Mouse (Mus musculus): ENCODE measurements around the gene Spata32. TPM values are rescaled to one million over a fixed set of nuclear protein-coding genes. Genes with fewer than 3 reads are reported as not detected.
A peak's percentile ranks its signal among the peaks of the same experiment; 100 is the strongest.

Spata32 gene
- polyA plus RNA-seq, 1 experiment from 2014 or later = not detected

- WGBS = 2% methylated on average over 65 of the region's 84 CpGs
- peak within 1 kb of the TSS; percentile 50 for H3K27ac ChIP-seq (ENCODE audit: low read length)
- H3K27me3 ChIP-seq (ENCODE audit: control insufficient read depth, insufficient read depth, low read length) = peaks cover 18% of the 10 kb centered on the region
- peak; percentile 50 for ATAC-seq (replicated peaks; ENCODE audit: extremely low read depth, insufficient read depth, low FRiP score)
- H3K4me1 ChIP-seq (ENCODE audit: control insufficient read depth, insufficient read depth, low read length) = peaks cover 18% of the 10 kb centered on the region
- H3K9ac ChIP-seq (ENCODE audit: low read length) = peak within 1 kb of the TSS; percentile 83
- H3K36me3 ChIP-seq (ENCODE audit: control insufficient read depth, insufficient read depth) = no peaks in the 10 kb centered on the region
- H3K9me3 ChIP-seq (replicated peaks; ENCODE audit: control insufficient read depth, low read length) = no peaks in the 10 kb centered on the region
- peak within 1 kb of the TSS; percentile 69 for H3K4me3 ChIP-seq (ENCODE audit: low read length)
- H3K4me2 ChIP-seq (ENCODE audit: low read depth, low read length) = peak within 1 kb of the TSS; percentile 97
Measured at GRCm38 (mm10) chr11:103170494-103171285, 47.5 kb downstream of the Spata32 start, which contains the start of gene Fmnl1. Gene Fmnl1, plus strand, starts transcription at chr11:103171107.

DNA sequence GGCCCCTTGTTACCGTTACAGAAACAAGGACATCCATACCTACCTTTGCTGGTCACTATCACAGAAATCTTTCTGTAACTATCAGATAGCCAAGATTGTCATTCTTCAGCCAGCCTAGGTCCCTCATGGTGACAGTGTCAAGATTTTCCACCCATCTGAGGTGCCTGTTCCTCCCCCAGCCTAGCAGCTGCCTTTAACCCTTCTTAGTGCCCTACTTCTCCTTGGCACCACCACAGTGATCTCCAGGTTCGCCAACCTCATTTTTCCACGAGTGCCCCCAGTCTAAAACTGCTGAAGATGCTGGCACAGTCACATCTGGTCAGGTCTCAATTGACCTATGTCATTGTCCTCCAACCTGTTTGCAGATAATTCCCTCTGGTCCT is 48.1 kb downstream of the Spata32 start:
- peaks cover 18% of the 10 kb centered on the region for H3K27me3 ChIP-seq (ENCODE audit: control insufficient read depth, insufficient read depth, low read length)
- no peaks in the 10 kb centered on the region for H3K9me3 ChIP-seq (replicated peaks; ENCODE audit: control insufficient read depth, low read length)
- no peak overlapping the region for H3K27ac ChIP-seq (ENCODE audit: low read length)
- peak overlapping the region; percentile 97 for H3K4me2 ChIP-seq (ENCODE audit: low read depth, low read length)
- WGBS = 49% methylated on average over 3 of the region's 3 CpGs
- no peak for ATAC-seq (replicated peaks; ENCODE audit: extremely low read depth, insufficient read depth, low FRiP score)
- peaks cover 18% of the 10 kb centered on the region for H3K4me1 ChIP-seq (ENCODE audit: control insufficient read depth, insufficient read depth, low read length)
- no peak overlapping the region; the same call in 1 of the 2 replicates for H3K9ac ChIP-seq (ENCODE audit: low read length)
- peak overlapping the region; percentile 69 for H3K4me3 ChIP-seq (ENCODE audit: low read length)
- no peaks in the 10 kb centered on the region for H3K36me3 ChIP-seq (ENCODE audit: control insufficient read depth, insufficient read depth)

- Histone ChIP-seq H3K4me2 (ENCODE audit: low read depth, low read length) (no peak overlapping the region), H3K9me3 (replicated peaks; ENCODE audit: control insufficient read depth, low read length) (no peaks in the 10 kb centered on the region), H3K36me3 (ENCODE audit: control insufficient read depth, insufficient read depth) (no peaks in the 10 kb centered on the region), H3K4me3 (ENCODE audit: low read length) (no peak overlapping the region), H3K27ac (ENCODE audit: low read length) (no peak overlapping the region), H3K9ac (ENCODE audit: low read length) (no peak overlapping the region), H3K4me1 (ENCODE audit: control insufficient read depth, insufficient read depth, low read length) (peaks cover 13% of the 10 kb centered on the region), H3K27me3 (ENCODE audit: control insufficient read depth, insufficient read depth, low read length) (peaks cover 18% of the 10 kb centered on the region)
- WGBS = 85% methylated on average over 5 of the region's 5 CpGs
- no peak for ATAC-seq (replicated peaks; ENCODE audit: extremely low read depth, insufficient read depth, low FRiP score)
Measured at GRCm38 (mm10) chr11:103169664-103170063, 48.6 kb downstream of the Spata32 start.

DNA sequence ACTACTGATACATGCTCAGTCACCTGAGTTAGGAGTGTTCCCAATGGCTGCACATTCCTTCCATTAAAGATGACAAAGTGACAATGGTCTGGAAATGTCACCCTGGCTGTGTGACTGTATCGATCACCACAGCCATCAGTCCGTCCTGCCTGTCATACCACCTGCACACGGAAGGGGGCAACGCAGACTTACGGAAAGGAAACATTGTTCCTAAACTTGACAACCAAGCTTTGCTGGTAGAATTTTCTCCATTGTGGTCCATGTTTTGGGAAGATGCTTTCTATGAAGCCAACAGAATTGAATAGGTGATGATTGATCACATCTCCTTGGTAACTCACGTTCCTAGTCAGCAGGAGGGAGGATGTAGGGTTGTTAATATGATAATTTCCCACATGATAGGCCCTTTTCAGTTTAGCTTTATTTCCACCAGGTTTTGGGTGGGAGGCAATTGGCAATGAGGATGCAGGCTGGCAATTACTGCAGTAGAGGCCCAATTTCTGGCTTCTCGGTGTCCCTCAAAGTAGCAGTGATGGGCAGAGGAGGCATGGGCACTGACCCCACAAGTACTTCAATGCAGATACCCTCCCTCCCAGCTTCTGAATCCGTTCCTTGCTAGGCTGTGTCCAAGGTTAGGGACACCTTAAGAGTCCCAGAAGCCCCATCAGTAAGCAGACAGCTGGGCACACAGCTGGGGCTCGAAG is 49.4 kb downstream of the Spata32 start:
- H3K4me1 ChIP-seq (ENCODE audit: control insufficient read depth, insufficient read depth, low read length) = peaks cover 10% of the 10 kb centered on the region
- no peaks in the 10 kb centered on the region for H3K36me3 ChIP-seq (ENCODE audit: control insufficient read depth, insufficient read depth)
- no peak overlapping the region for H3K4me3 ChIP-seq (ENCODE audit: low read length)
- no peaks in the 10 kb centered on the region for H3K9me3 ChIP-seq (replicated peaks; ENCODE audit: control insufficient read depth, low read length)
- ATAC-seq (replicated peaks; ENCODE audit: extremely low read depth, insufficient read depth, low FRiP score) = no peak
- H3K27ac ChIP-seq (ENCODE audit: low read length) = no peak overlapping the region
- 28% methylated on average over 9 of the region's 9 CpGs for WGBS
- H3K9ac ChIP-seq (ENCODE audit: low read length) = no peak overlapping the region
- no peak overlapping the region for H3K4me2 ChIP-seq (ENCODE audit: low read depth, low read length)
- H3K27me3 ChIP-seq (ENCODE audit: control insufficient read depth, insufficient read depth, low read length) = peaks cover 18% of the 10 kb centered on the region

- H3K4me1 ChIP-seq (ENCODE audit: control insufficient read depth, insufficient read depth, low read length) = no peaks in the 10 kb centered on the region
- no peak overlapping the region for H3K4me2 ChIP-seq (ENCODE audit: low read depth, low read length)
- H3K9me3 ChIP-seq (replicated peaks; ENCODE audit: control insufficient read depth, low read length) = no peaks in the 10 kb centered on the region
- H3K27ac ChIP-seq (ENCODE audit: low read length) = no peak overlapping the region
- no peak overlapping the region for H3K9ac ChIP-seq (ENCODE audit: low read length)
- no peak overlapping the region for H3K4me3 ChIP-seq (ENCODE audit: low read length)
- ATAC-seq (replicated peaks; ENCODE audit: extremely low read depth, insufficient read depth, low FRiP score) = peak; percentile 20; the same call in 1 of the 2 replicates
- H3K36me3 ChIP-seq (ENCODE audit: control insufficient read depth, insufficient read depth) = no peaks in the 10 kb centered on the region
- H3K27me3 ChIP-seq (ENCODE audit: control insufficient read depth, insufficient read depth, low read length) = peaks cover 2% of the 10 kb centered on the region; the same call in 1 of the 2 replicates
- 21% methylated on average over 10 of the region's 10 CpGs for WGBS
Measured at GRCm38 (mm10) chr11:103164391-103164790, 53.8 kb downstream of the Spata32 start.

- H3K9ac ChIP-seq (ENCODE audit: low read length) = no peak overlapping the region
- no peak for ATAC-seq (replicated peaks; ENCODE audit: extremely low read depth, insufficient read depth, low FRiP score)
- no peaks in the 10 kb centered on the region for H3K27me3 ChIP-seq (ENCODE audit: control insufficient read depth, insufficient read depth, low read length)
- H3K4me1 ChIP-seq (ENCODE audit: control insufficient read depth, insufficient read depth, low read length) = peaks cover 6% of the 10 kb centered on the region
- no peaks in the 10 kb centered on the region for H3K36me3 ChIP-seq (ENCODE audit: control insufficient read depth, insufficient read depth)
- WGBS = 87% methylated on average over 5 of the region's 5 CpGs
- no peaks in the 10 kb centered on the region for H3K9me3 ChIP-seq (replicated peaks; ENCODE audit: control insufficient read depth, low read length)
- no peak overlapping the region for H3K27ac ChIP-seq (ENCODE audit: low read length)
- H3K4me2 ChIP-seq (ENCODE audit: low read depth, low read length) = no peak overlapping the region
- H3K4me3 ChIP-seq (ENCODE audit: low read length) = no peak overlapping the region
Measured at GRCm38 (mm10) chr11:103162132-103162531, 56.1 kb downstream of the Spata32 start.

DNA sequence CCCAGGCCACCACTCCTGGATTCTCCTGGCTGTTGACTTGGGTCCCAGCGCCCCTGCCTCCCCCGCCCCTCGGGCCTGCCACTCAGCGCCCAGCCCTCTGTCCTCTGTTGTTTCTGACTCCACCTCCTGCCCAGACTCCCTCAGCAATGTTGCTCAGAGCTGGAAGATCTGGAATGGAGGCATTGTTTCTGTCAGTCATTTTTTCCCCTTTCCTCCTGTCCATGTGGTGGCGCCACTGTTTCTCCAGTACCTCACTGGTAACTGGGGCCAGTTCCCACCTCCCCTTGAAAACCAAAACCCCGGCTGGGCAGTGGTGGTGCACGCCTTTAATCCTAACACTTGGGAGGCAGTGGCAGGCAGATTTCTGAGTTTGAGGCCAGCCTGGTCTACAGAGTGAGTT is 56.8 kb downstream of the Spata32 start:
- 72% methylated on average over 7 of the region's 7 CpGs for WGBS
- Histone ChIP-seq H3K27ac (ENCODE audit: low read length) (no peak overlapping the region), H3K36me3 (ENCODE audit: control insufficient read depth, insufficient read depth) (no peaks in the 10 kb centered on the region), H3K4me2 (ENCODE audit: low read depth, low read length) (no peak overlapping the region), H3K4me1 (ENCODE audit: control insufficient read depth, insufficient read depth, low read length) (peaks cover 6% of the 10 kb centered on the region), H3K9me3 (replicated peaks; ENCODE audit: control insufficient read depth, low read length) (no peaks in the 10 kb centered on the region), H3K27me3 (ENCODE audit: control insufficient read depth, insufficient read depth, low read length) (no peaks in the 10 kb centered on the region), H3K9ac (ENCODE audit: low read length) (no peak overlapping the region), H3K4me3 (ENCODE audit: low read length) (no peak overlapping the region)
- no peak for ATAC-seq (replicated peaks; ENCODE audit: extremely low read depth, insufficient read depth, low FRiP score)

- no peak for ATAC-seq (replicated peaks; ENCODE audit: extremely low read depth, insufficient read depth, low FRiP score)
- Histone ChIP-seq H3K4me3 (ENCODE audit: low read length) (no peak overlapping the region), H3K9me3 (replicated peaks; ENCODE audit: control insufficient read depth, low read length) (no peaks in the 10 kb centered on the region), H3K27ac (ENCODE audit: low read length) (no peak overlapping the region), H3K4me2 (ENCODE audit: low read depth, low read length) (no peak overlapping the region), H3K4me1 (ENCODE audit: control insufficient read depth, insufficient read depth, low read length) (peaks cover 6% of the 10 kb centered on the region), H3K36me3 (ENCODE audit: control insufficient read depth, insufficient read depth) (no peaks in the 10 kb centered on the region), H3K27me3 (ENCODE audit: control insufficient read depth, insufficient read depth, low read length) (no peaks in the 10 kb centered on the region), H3K9ac (ENCODE audit: low read length) (no peak overlapping the region)
- WGBS = 89% methylated on average over 11 of the region's 11 CpGs
Measured at GRCm38 (mm10) chr11:103160738-103161137, 57.5 kb downstream of the Spata32 start.
